Mouse (Mus musculus): Measurements from ENCODE around the gene E030018B13Rik. TPM values are rescaled to one million over a fixed set of nuclear protein-coding genes. Genes with fewer than 3 reads are reported as not detected.

The E030018B13Rik gene
- polyA plus RNA-seq, 1 experiment from 2014 or later: 0.17 TPM

- no peaks in the 10 kb centered on the region for H3K36me3 ChIP-seq
- no peaks in the 10 kb centered on the region for H3K9me3 ChIP-seq
- no peak overlapping the region for H3K27ac ChIP-seq
- ATAC-seq (ENCODE audit: insufficient read depth, low FRiP score, low read depth): peak; percentile 14; the same call in 1 of the 2 replicates
- 55% methylated on average over 11 of the region's 11 CpGs for WGBS
- no peak overlapping the region for H3K4me3 ChIP-seq (replicated peaks)
- no peak overlapping the region for H3K4me2 ChIP-seq
- H3K4me1 ChIP-seq: no peaks in the 10 kb centered on the region
- no peak overlapping the region for H3K9ac ChIP-seq
- no peaks in the 10 kb centered on the region for H3K27me3 ChIP-seq (replicated peaks)
Observed at GRCm38 (mm10) chr7:63947514-63948487, 31.1 kb downstream of the E030018B13Rik start.

GRCm38 (mm10) chr7:63949176-63949575, 32.5 kb downstream of the E030018B13Rik start:
- ATAC-seq (ENCODE audit: insufficient read depth, low FRiP score, low read depth): no peak
- Histone ChIP-seq H3K4me1 (no peaks in the 10 kb centered on the region), H3K27ac (no peak overlapping the region), H3K9me3 (no peaks in the 10 kb centered on the region), H3K4me3 (replicated peaks) (no peak overlapping the region), H3K27me3 (replicated peaks) (no peaks in the 10 kb centered on the region), H3K4me2 (no peak overlapping the region), H3K36me3 (no peaks in the 10 kb centered on the region), H3K9ac (no peak overlapping the region)
- 56% methylated on average over 3 of the region's 3 CpGs for WGBS

GRCm38 (mm10) chr7:63950931-63951607, 34.4 kb downstream of the E030018B13Rik start:
- Histone ChIP-seq H3K27ac (no peak overlapping the region), H3K9ac (no peak overlapping the region), H3K9me3 (no peaks in the 10 kb centered on the region), H3K4me1 (no peaks in the 10 kb centered on the region), H3K4me3 (replicated peaks) (no peak overlapping the region), H3K36me3 (no peaks in the 10 kb centered on the region), H3K4me2 (no peak overlapping the region), H3K27me3 (replicated peaks) (no peaks in the 10 kb centered on the region)
- 76% methylated on average over 10 of the region's 10 CpGs for WGBS
- ATAC-seq (ENCODE audit: insufficient read depth, low FRiP score, low read depth): no peak

- H3K9ac ChIP-seq: no peak overlapping the region
- no peaks in the 10 kb centered on the region for H3K27me3 ChIP-seq (replicated peaks)
- 65% methylated on average over 7 of the region's 7 CpGs for WGBS
- H3K9me3 ChIP-seq: no peaks in the 10 kb centered on the region
- no peak overlapping the region for H3K4me2 ChIP-seq
- ATAC-seq (ENCODE audit: insufficient read depth, low FRiP score, low read depth): no peak
- H3K27ac ChIP-seq: no peak overlapping the region
- no peak overlapping the region for H3K4me3 ChIP-seq (replicated peaks)
- no peaks in the 10 kb centered on the region for H3K36me3 ChIP-seq
- no peaks in the 10 kb centered on the region for H3K4me1 ChIP-seq
Observed at GRCm38 (mm10) chr7:63952077-63952898, 35.6 kb downstream of the E030018B13Rik start.

GRCm38 (mm10) chr7:63955440-63955839, 38.8 kb downstream of the E030018B13Rik start:
- 91% methylated on average over 2 of the region's 2 CpGs for WGBS
- no peak overlapping the region for H3K27ac ChIP-seq
- H3K36me3 ChIP-seq: no peaks in the 10 kb centered on the region
- H3K27me3 ChIP-seq (replicated peaks): no peaks in the 10 kb centered on the region
- H3K4me1 ChIP-seq: no peaks in the 10 kb centered on the region
- H3K9ac ChIP-seq: no peak overlapping the region
- no peak overlapping the region for H3K4me2 ChIP-seq
- H3K9me3 ChIP-seq: no peaks in the 10 kb centered on the region
- H3K4me3 ChIP-seq (replicated peaks): no peak overlapping the region
- no peak for ATAC-seq (ENCODE audit: insufficient read depth, low FRiP score, low read depth)

GRCm38 (mm10) chr7:63956138-63956823, 39.6 kb downstream of the E030018B13Rik start:
- ATAC-seq (ENCODE audit: insufficient read depth, low FRiP score, low read depth): peak; percentile 78
- no peak overlapping the region for H3K4me2 ChIP-seq
- 69% methylated on average over 14 of the region's 14 CpGs for WGBS
- H3K27me3 ChIP-seq (replicated peaks): no peaks in the 10 kb centered on the region
- no peak overlapping the region for H3K27ac ChIP-seq
- no peaks in the 10 kb centered on the region for H3K4me1 ChIP-seq
- H3K9me3 ChIP-seq: no peaks in the 10 kb centered on the region
- H3K4me3 ChIP-seq (replicated peaks): no peak overlapping the region
- H3K9ac ChIP-seq: no peak overlapping the region
- no peaks in the 10 kb centered on the region for H3K36me3 ChIP-seq

- peak; percentile 23; the same call in 1 of the 2 replicates for ATAC-seq (ENCODE audit: insufficient read depth, low FRiP score, low read depth)
- Histone ChIP-seq H3K4me3 (replicated peaks) (no peak overlapping the region), H3K4me1 (no peaks in the 10 kb centered on the region), H3K27me3 (replicated peaks) (no peaks in the 10 kb centered on the region), H3K27ac (no peak overlapping the region), H3K4me2 (no peak overlapping the region), H3K9ac (no peak overlapping the region), H3K36me3 (no peaks in the 10 kb centered on the region), H3K9me3 (no peaks in the 10 kb centered on the region)
- WGBS: 30% methylated on average over 16 of the region's 16 CpGs
Observed at GRCm38 (mm10) chr7:63956981-63957713, 40.5 kb downstream of the E030018B13Rik start.

- Histone ChIP-seq H3K9me3 (no peaks in the 10 kb centered on the region), H3K4me2 (no peak overlapping the region), H3K36me3 (no peaks in the 10 kb centered on the region), H3K4me3 (replicated peaks) (no peak overlapping the region), H3K4me1 (no peaks in the 10 kb centered on the region), H3K27me3 (replicated peaks) (no peaks in the 10 kb centered on the region), H3K27ac (no peak overlapping the region), H3K9ac (no peak overlapping the region)
- 84% methylated on average over 12 of the region's 12 CpGs for whole genome bisulfite sequencing
- ATAC-seq (ENCODE audit: insufficient read depth, low FRiP score, low read depth): no peak
Observed at GRCm38 (mm10) chr7:63957872-63958640, 41.4 kb downstream of the E030018B13Rik start.

- H3K4me2 ChIP-seq: no peak overlapping the region
- H3K9me3 ChIP-seq: no peaks in the 10 kb centered on the region
- WGBS: 61% methylated on average over 5 of the region's 5 CpGs
- no peak overlapping the region for H3K9ac ChIP-seq
- H3K27ac ChIP-seq: no peak overlapping the region
- H3K4me1 ChIP-seq: no peaks in the 10 kb centered on the region
- no peaks in the 10 kb centered on the region for H3K27me3 ChIP-seq (replicated peaks)
- no peak overlapping the region for H3K4me3 ChIP-seq (replicated peaks)
- no peak for ATAC-seq (ENCODE audit: insufficient read depth, low FRiP score, low read depth)
- no peaks in the 10 kb centered on the region for H3K36me3 ChIP-seq
Observed at GRCm38 (mm10) chr7:63963632-63964031, 47.0 kb downstream of the E030018B13Rik start.

GRCm38 (mm10) chr7:63964121-63964520, 47.5 kb downstream of the E030018B13Rik start:
- 67% methylated on average over 6 of the region's 6 CpGs for WGBS
- H3K27ac ChIP-seq: no peak overlapping the region
- no peaks in the 10 kb centered on the region for H3K4me1 ChIP-seq
- H3K4me2 ChIP-seq: no peak overlapping the region
- H3K9ac ChIP-seq: no peak overlapping the region
- H3K4me3 ChIP-seq (replicated peaks): no peak overlapping the region
- no peak for ATAC-seq (ENCODE audit: insufficient read depth, low FRiP score, low read depth)
- H3K36me3 ChIP-seq: no peaks in the 10 kb centered on the region
- H3K9me3 ChIP-seq: no peaks in the 10 kb centered on the region
- no peaks in the 10 kb centered on the region for H3K27me3 ChIP-seq (replicated peaks)

All from stomach, embryonic 15.5 days (tissue).